Comparison of ENCODE assay signal across 28 mouse cellular contexts in the genomic region with DNA sequence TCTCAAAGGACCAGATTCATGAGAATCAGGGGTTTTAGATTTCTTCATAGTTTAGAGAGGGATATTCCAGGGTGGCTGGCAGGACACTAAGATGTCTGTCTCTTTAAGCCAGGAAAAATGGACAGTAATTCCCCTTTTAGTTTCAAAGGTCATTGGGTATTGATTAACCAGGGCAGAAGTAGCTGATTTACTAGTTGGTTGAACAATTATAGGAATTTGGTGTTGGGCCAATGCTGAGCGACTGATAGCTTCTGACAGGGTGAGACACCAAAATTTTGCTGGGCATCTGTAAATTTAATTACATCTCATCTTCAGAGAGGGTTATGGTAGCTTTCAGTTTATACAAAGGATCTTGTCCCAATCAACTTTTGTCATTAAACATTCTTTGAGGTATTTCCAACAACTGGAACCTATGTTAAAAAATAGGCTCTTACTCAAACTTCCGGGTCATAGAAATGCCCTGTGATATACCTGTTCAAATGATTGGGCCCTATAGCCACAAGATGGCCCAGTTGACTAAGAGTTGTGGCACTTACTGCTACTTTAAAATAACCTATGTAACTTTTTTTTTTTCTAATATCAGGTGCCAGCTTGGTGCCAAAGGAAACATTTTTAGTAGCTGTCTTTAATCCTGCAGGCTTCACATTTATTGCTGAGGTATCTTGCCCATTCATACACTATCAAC. TPM values are rescaled to one million over a fixed set of nuclear protein-coding genes. Genes with fewer than 3 reads are reported as not detected.
DNase-seq lines count a peak whose midpoint lies in the region; ATAC-seq lines count a peak whose summit lies in the region.
"Had no signal": no experiment of that assay in that cellular context is flagged by ENCODE, and none has a peak within 500 bp of the region (broad histone marks: within the 10 kb centered on the region; RNA-seq: fewer than 3 reads in every experiment).

No protein-coding gene starts in this region.

- H3K4me2 ChIP-seq in liver, embryonic 16.5 days (ENCODE audit: low read depth, low read length) = no peak overlapping the region
- H3K4me2 ChIP-seq in liver, embryonic 11.5 days = no peak overlapping the region
- no peak overlapping the region for H3K4me2 ChIP-seq in kidney, embryonic 15.5 days
- H3K4me2 ChIP-seq: forebrain, embryonic 13.5 days; hindbrain, embryonic 12.5 days; limb, embryonic 15.5 days; lung, embryonic 15.5 days; neural tube, embryonic 13.5 days had no signal

- H3K36me3 ChIP-seq in liver, embryonic 16.5 days (ENCODE audit: control insufficient read depth, insufficient read depth) = no peaks in the 10 kb centered on the region
- H3K36me3 ChIP-seq in liver, embryonic 11.5 days (ENCODE audit: control insufficient read depth, insufficient read depth, low read length) = no peaks in the 10 kb centered on the region
- no peaks in the 10 kb centered on the region for H3K36me3 ChIP-seq in kidney, embryonic 15.5 days
- H3K36me3 ChIP-seq: G1E; hindbrain, embryonic 12.5 days; limb, embryonic 15.5 days; lung, embryonic 15.5 days; neural tube, embryonic 13.5 days had no signal

- H3K27me3 ChIP-seq in liver, embryonic 16.5 days (ENCODE audit: control insufficient read depth, insufficient read depth, low read depth, low read length) = no peaks in the 10 kb centered on the region
- no peaks in the 10 kb centered on the region for H3K27me3 ChIP-seq in liver, embryonic 11.5 days (replicated peaks; ENCODE audit: control insufficient read depth, insufficient read depth, low read length)
- H3K27me3 ChIP-seq in kidney, embryonic 15.5 days = no peaks in the 10 kb centered on the region
- H3K27me3 ChIP-seq: CH12.LX; forebrain, embryonic 13.5 days; hindbrain, embryonic 12.5 days; limb, embryonic 15.5 days; lung, embryonic 15.5 days; megakaryocyte, embryonic 14.5 days; neural tube, embryonic 13.5 days had no signal

- H3K4me1 ChIP-seq in liver, embryonic 16.5 days (ENCODE audit: control insufficient read depth, low read depth, low read length) = no peaks in the 10 kb centered on the region
- no peaks in the 10 kb centered on the region for H3K4me1 ChIP-seq in liver, embryonic 11.5 days (replicated peaks; ENCODE audit: control insufficient read depth, insufficient read depth, low read length)
- no peaks in the 10 kb centered on the region for H3K4me1 ChIP-seq in kidney, embryonic 15.5 days
- H3K4me1 ChIP-seq: forebrain, embryonic 13.5 days; hindbrain, embryonic 12.5 days; limb, embryonic 15.5 days; lung, embryonic 15.5 days; megakaryocyte, embryonic 14.5 days; neural tube, embryonic 13.5 days had no signal

- H3K9ac ChIP-seq in liver, embryonic 16.5 days (ENCODE audit: low read depth, low read length) = no peak overlapping the region
- H3K9ac ChIP-seq in liver, embryonic 11.5 days (ENCODE audit: low read depth, low read length) = no peak overlapping the region
- H3K9ac ChIP-seq in kidney, embryonic 15.5 days = no peak overlapping the region
- H3K9ac ChIP-seq: forebrain, embryonic 13.5 days; hindbrain, embryonic 12.5 days; limb, embryonic 15.5 days; lung, embryonic 15.5 days; neural tube, embryonic 13.5 days had no signal

- WGBS in liver, embryonic 16.5 days (ENCODE audit: insufficient replicate concordance) = 45% methylated on average over 2 of the region's 2 CpGs
- WGBS in liver, embryonic 11.5 days = 69% methylated on average over 2 of the region's 2 CpGs
- WGBS in kidney, embryonic 15.5 days = 76% methylated on average over 2 of the region's 2 CpGs

- no peak overlapping the region for H3K27ac ChIP-seq in liver, embryonic 16.5 days (ENCODE audit: low read length)
- no peak overlapping the region for H3K27ac ChIP-seq in liver, embryonic 11.5 days (ENCODE audit: low read depth, low read length)
- no peak overlapping the region for H3K27ac ChIP-seq in kidney, embryonic 15.5 days
- H3K27ac ChIP-seq: forebrain, embryonic 13.5 days; hindbrain, embryonic 12.5 days; limb, embryonic 15.5 days; lung, embryonic 15.5 days; neural tube, embryonic 13.5 days had no signal

- DNase-seq in liver, embryonic 11.5 days (ENCODE audit: low spot score) = no peak
- DNase-seq in kidney, postnatal 36 days = peak; percentile 53 to 78
- no peak for DNase-seq in MN1 (ENCODE audit: low spot score)
- no peak for DNase-seq in adrenal gland, postnatal 4 days (ENCODE audit: low spot score in 2 of 2)
- DNase-seq: adrenal gland, postnatal 10 days; cerebellum, adult 9-10 months; left cerebral cortex, postnatal 4 days; lung, postnatal 36 days; midbrain, embryonic 14.5 days; thymus, adult 2 months had no signal

- ATAC-seq in liver, embryonic 16.5 days (ENCODE audit: low read depth) = peak; percentile 58
- ATAC-seq in liver, embryonic 11.5 days (replicated peaks; ENCODE audit: low FRiP score) = no peak
- peak; percentile 81 for ATAC-seq in kidney, embryonic 15.5 days (replicated peaks; ENCODE audit: low FRiP score)
- ATAC-seq in monocyte, adult 5-6 weeks (replicated peaks; ENCODE audit: insufficient number of reproducible peaks, low FRiP score, low TSS enrichment, poor library complexity, severe bottlenecking) = no peak
- ATAC-seq: forebrain, embryonic 13.5 days had no signal

- H3K9me3 ChIP-seq in liver, embryonic 16.5 days (replicated peaks; ENCODE audit: control insufficient read depth, low read length) = no peaks in the 10 kb centered on the region
- no peaks in the 10 kb centered on the region for H3K9me3 ChIP-seq in liver, embryonic 11.5 days (ENCODE audit: control insufficient read depth, low read length)
- H3K9me3 ChIP-seq in kidney, embryonic 15.5 days (replicated peaks) = no peaks in the 10 kb centered on the region
- H3K9me3 ChIP-seq: forebrain, embryonic 13.5 days; G1E; hindbrain, embryonic 12.5 days; limb, embryonic 15.5 days; lung, embryonic 15.5 days; megakaryocyte, embryonic 14.5 days; neural tube, embryonic 13.5 days had no signal

- H3K4me3 ChIP-seq in liver, embryonic 16.5 days (ENCODE audit: low read depth, low read length) = no peak overlapping the region
- no peak overlapping the region for H3K4me3 ChIP-seq in liver, embryonic 11.5 days (ENCODE audit: low read depth, low read length)
- H3K4me3 ChIP-seq in kidney, embryonic 15.5 days (replicated peaks) = no peak overlapping the region
- H3K4me3 ChIP-seq: forebrain, embryonic 13.5 days; hindbrain, embryonic 12.5 days; limb, embryonic 15.5 days; lung, embryonic 15.5 days; megakaryocyte, embryonic 14.5 days; neural tube, embryonic 13.5 days had no signal

RNA-seq across cellular contexts. Expression of gene Akr1c6, which starts 45.2 kb away (rescaled TPM):
- 4.5 and 5.7 TPM in 2 replicates for polyA plus RNA-seq in liver, embryonic 16.5 days (2015; fragmentation: Nextera tagmentation; extraction: Ambion mirVana)
- polyA plus RNA-seq in liver, embryonic 11.5 days (2014; fragmentation: Nextera tagmentation; extraction: Ambion mirVana) = not detected in 2 replicates
- polyA plus RNA-seq in kidney, embryonic 15.5 days (2015; fragmentation: Nextera tagmentation; extraction: Ambion mirVana) = 0.48 TPM in 1 of 2 replicates, not detected in the other
- not detected in 3 replicates for total RNA-seq in monocyte, adult 5-6 weeks (2017)
- total RNA-seq in adrenal gland, postnatal 4 days (2021) = 10 to 100 TPM in 1 of 2 experiments, under 1 TPM in 1; 0.56 to 15.0 TPM
- total RNA-seq: CH12.LX; G1E; heart, adult 8-10 months; heart, postnatal 25 days; layer of hippocampus, adult 18-20 months; layer of hippocampus, postnatal 14 days; left cerebral cortex, adult 8-10 months; left cerebral cortex, postnatal 4 days had no signal
- polyA plus RNA-seq: embryonic facial prominence, embryonic 14.5 days; forebrain, embryonic 13.5 days; G1E; heart, embryonic 14.5 days; hindbrain, embryonic 12.5 days; limb, embryonic 15.5 days; lung, embryonic 15.5 days; midbrain, embryonic 14.5 days; neural tube, embryonic 13.5 days; thymus, adult 2 months had no signal

Comparison
In these comparisons a context has a peak if more than half of its experiments do, and no peak if none do; other contexts are left out.
1. ATAC-seq: peak in liver, embryonic 16.5 days (single experiment) and kidney, embryonic 15.5 days (single experiment); none in liver, embryonic 11.5 days (single experiment) and monocyte, adult 5-6 weeks (single experiment).
2. DNase-seq: peak in kidney, postnatal 36 days (2 of 2); none in liver, embryonic 11.5 days (single experiment), MN1 (single experiment) and adrenal gland, postnatal 4 days (0 of 2).